Mouse (Mus musculus) CH12F3 (cell line): Measurements from ENCODE around the gene Wnt5b.

Experiments
- in situ Hi-C: fragments of 300-500 bp; cut with MboI; formaldehyde crosslinking; loops from 2 replicates; pipeline ENCODE4 v1.14.3; 2020; ENCODE audit warnings: low sequenced_read_pairs

The Wnt5b gene

GRCm38 (mm10) chr6:119420357-119420756 is 123.8 kb downstream of the Wnt5b start:
- in situ Hi-C loops, result no loop called here

GRCm38 (mm10) chr6:119419412-119419811 is 124.7 kb downstream of the Wnt5b start:
- in situ Hi-C loops, result no loop called here

- in situ Hi-C loops, result no loop called here
These were observed 125.5 kb downstream of the Wnt5b start for GRCm38 (mm10) chr6:119418392-119419251.

GRCm38 (mm10) chr6:119417821-119418220 is 126.3 kb downstream of the Wnt5b start:
- in situ Hi-C loops, result no loop called here

GRCm38 (mm10) chr6:119417354-119417753 is 126.8 kb downstream of the Wnt5b start, which contains the start of gene Adipor2:
Adipor2 (minus strand) TSS chr6:119417704.
- in situ Hi-C loops, result no loop called here

GRCm38 (mm10) chr6:119416643-119417042 is 127.5 kb downstream of the Wnt5b start:
- in situ Hi-C loops, result no loop called here

GRCm38 (mm10) chr6:119414262-119415043 is 129.7 kb downstream of the Wnt5b start:
- in situ Hi-C loops, result no loop called here

GRCm38 (mm10) chr6:119412588-119412987 is 131.6 kb downstream of the Wnt5b start:
- in situ Hi-C loops, result no loop called here

- in situ Hi-C loops, result no loop called here
These were observed 132.6 kb downstream of the Wnt5b start for GRCm38 (mm10) chr6:119411511-119411910.

GRCm38 (mm10) chr6:119409766-119410165 is 134.4 kb downstream of the Wnt5b start:
- in situ Hi-C loops, result no loop called here

- in situ Hi-C loops, result no loop called here
These were observed 135.6 kb downstream of the Wnt5b start for GRCm38 (mm10) chr6:119408582-119408981.

- in situ Hi-C loops, result no loop called here
These were observed 136.3 kb downstream of the Wnt5b start for GRCm38 (mm10) chr6:119407818-119408217.

GRCm38 (mm10) chr6:119406528-119406927 is 137.6 kb downstream of the Wnt5b start:
- in situ Hi-C loops, result no loop called here

GRCm38 (mm10) chr6:119405310-119405709 is 138.8 kb downstream of the Wnt5b start:
- in situ Hi-C loops, result no loop called here

GRCm38 (mm10) chr6:119404854-119405253 is 139.3 kb downstream of the Wnt5b start:
- in situ Hi-C loops, result no loop called here

- in situ Hi-C loops, result no loop called here
These were observed 141.2 kb downstream of the Wnt5b start for GRCm38 (mm10) chr6:119402976-119403375.

- in situ Hi-C loops, result no loop called here
These were observed 142.4 kb downstream of the Wnt5b start for GRCm38 (mm10) chr6:119401545-119402304.

- in situ Hi-C loops, result no loop called here
These were observed 143.5 kb downstream of the Wnt5b start for GRCm38 (mm10) chr6:119400649-119401048.

- in situ Hi-C loops, result no loop called here
These were observed 144.8 kb downstream of the Wnt5b start for GRCm38 (mm10) chr6:119399371-119399770.

- in situ Hi-C loops, result no loop called here
These were observed 147.9 kb downstream of the Wnt5b start for GRCm38 (mm10) chr6:119396309-119396634.
